Mouse (Mus musculus) yolk sac, embryonic 10.5 days (tissue): Measurements from ENCODE around the gene Fam98a.

ENCODE experiments used
- DNase-seq: peaks from one replicate; pipeline ENCODE4 v3.0.0-alpha.2; 2017; ENCODE audit warnings: low spot score

Gene Fam98a

DNA sequence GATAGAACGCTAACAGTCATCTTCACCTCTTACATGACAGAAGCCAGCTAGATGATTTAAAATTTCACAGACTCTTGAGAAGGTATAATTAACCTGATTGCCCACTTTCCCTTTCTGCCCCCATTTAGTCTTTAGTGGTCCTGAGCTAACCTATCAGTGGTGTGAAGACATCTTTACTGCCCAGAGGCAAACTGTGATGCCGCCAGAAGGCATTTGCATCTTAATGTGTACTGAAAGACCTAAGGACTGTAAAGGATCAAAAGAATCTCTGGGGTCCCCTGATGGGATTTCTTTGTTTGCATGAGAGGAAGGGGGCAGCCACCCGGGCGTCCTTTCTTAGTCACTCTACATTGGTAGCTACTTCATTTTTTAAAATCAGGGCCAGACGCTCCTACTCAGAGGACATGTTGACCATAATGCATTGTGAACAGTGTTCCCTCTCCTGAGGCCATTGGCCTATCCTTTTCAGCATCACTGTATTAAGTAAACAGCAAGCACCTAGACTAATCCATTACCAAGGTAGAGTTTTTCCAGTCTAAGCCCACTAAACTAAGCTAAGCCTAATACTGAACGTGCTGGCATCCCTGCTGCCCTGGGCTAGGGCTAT is 30.4 kb downstream of the Fam98a start:
- DNase-seq: no peak

DNA sequence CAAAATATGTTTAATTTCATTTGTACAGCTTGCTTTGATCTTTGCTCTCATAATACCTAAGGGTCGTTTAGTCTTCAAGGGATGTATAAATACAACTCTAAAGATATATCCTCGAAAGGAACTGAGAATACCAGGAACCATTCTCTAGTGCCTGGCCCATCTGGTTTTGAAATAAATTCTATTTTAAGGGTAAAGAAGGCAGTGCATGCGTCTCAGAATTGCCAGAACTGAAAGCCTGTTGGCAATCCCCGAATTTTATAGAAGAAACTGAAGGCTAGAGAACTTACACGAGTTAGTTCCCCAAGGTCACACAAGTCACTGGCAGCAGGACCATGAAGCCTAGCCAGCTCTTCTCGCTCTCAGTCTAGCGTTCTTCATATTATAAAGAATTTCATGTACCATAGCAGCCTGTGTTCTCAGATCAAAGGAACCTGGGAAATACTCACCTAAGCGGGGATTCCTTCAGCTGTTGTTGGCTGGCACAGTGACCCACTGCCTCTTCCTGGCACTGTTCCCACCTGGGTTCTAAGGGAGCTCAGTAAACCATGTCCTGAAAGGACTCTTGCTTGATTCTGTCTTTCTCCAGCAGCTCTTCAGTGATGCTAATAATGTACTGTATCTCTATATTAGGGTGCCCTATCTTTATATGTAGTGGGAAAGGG is 32.4 kb downstream of the Fam98a start:
- DNase-seq: no peak

DNA sequence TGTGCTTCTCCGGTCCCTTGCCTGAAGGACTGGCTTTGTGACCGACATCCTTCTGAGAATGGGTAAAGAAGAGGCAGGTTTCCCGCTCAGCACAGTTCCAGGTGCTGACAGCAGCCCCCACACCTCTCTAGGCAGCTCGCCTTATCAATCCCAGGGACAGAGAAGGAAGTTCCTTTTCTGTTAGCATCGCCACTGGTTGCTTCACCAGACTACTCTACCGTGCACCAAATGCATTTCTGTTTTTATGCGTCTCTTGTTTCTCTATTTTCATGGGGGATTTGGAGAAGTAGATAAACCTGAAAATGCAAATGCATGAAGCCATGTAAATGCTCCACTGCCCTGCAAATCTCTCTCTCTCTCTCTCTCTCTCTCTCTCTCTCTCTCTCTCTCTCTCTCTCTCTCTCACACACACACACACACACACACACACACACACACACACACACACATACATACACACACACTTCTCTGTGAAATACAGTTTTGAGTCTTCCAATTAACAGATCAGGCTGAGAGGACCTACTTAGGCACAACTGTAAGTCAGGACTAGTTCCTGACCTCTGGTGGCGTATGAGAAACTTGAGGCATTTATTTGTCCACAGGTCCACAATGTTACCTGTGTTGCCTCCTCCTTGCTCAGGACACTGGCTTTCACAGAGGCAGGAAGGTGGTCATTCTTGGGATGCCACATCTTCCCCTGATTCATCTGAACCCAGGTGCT is 33.4 kb downstream of the Fam98a start:
- no peak for DNase-seq

DNA sequence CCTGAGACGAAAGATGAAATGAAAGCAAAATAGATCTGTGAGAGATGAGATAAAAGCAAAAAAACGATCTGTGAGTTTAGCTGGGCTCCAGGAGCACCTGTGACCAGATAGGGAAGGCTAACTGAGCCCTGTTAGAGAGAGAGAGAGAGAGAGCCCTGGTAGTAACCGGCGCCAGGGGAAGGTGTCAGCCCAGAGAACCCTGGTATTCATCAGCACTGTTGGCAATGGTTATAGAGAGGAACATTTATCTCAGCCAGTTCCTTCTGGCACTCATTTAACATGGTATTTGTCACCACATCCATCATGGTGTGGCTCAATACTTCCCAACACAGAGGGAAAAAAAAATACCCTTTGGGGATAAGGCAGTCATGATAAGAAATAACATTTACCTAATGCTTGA is 35.2 kb downstream of the Fam98a start:
- DNase-seq: no peak

DNA sequence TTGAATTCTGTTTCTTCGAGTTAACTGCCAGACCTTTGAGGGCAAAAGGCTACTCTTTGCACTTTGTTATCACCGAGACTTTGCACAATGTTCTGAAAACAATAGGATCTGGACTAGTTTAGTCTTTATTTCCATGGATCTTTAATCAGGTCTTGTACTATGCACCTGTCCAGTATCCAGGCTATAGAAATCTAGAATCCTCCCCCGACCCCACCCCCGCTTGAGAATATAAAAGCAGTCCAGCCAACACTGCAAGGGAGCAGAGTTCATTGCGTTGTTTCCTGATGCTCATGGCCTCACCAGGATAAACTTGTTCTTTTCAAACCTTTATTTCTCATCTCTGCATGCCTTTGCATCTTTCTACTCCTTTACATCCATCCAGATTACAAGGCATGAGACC is 42.5 kb downstream of the Fam98a start:
- DNase-seq: no peak

DNA sequence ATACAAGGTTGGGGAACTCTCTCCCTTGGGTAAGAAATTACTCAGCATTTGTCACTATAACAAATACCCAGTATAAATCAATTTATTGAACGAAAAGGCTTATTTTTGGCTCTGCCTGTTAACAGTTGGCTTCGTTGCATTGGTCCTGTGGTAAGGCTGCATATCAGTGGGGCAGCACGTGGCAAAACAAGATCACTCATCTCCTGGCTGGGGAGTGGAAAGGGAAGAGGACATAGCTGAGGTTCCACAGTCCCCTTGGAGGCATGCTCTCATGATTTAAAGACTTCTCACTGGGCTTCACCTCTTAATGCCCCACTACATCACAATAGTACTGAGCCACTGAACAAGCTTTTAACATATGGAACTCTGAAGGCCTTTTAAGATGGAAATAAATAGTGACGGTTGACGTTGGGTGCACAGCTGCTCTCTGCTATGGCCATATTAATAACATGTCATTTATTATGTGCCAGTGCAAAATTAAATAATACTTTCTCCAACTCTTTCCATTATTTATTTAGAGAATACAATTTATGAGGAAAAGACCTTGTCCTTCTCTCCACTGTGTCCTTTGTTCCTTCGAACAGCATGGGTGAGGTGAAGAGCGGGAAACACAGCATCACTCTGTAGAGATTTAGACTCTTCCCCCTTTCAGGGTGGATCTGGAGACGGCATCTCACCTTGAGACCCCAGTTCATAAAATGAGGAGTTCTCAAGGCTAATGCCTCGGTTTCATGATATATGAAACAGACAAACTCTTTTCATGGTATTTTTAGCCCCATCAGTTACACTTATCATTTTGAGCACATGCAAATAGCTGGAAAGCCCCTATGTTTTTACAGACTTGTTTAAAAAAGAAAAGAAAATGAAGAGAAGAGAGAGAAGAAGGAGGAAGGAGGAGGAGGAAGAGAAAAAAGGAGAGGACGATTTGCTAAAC is 44.8 kb downstream of the Fam98a start:
- DNase-seq: no peak

DNA sequence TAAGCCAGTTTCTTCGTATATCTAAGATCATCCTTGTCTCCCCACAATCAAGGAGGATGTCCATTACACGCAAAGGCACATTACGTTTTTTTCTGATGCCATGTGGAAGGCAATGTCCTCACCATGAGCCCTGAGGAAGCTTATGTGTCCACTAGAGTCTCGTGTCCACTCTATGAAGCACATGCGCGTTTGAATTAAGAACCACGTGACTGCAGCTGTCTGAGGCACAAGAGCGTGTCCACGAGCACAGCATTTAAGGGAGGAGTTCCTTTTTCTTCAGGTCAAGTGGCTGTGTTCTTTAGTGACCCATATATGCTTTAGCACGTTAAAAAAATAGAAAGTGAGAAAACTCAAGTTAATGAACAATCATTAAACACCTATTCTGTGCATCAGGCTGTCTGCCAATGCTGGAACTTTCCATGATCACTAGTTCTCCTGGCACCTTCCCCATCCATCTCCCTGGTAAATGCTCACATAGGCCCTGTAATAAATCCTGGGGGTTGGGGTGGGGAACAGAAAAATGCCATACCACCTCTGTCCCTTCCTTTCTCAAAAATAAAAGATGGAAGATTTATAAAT is 45.6 kb downstream of the Fam98a start:
- no peak for DNase-seq

DNA sequence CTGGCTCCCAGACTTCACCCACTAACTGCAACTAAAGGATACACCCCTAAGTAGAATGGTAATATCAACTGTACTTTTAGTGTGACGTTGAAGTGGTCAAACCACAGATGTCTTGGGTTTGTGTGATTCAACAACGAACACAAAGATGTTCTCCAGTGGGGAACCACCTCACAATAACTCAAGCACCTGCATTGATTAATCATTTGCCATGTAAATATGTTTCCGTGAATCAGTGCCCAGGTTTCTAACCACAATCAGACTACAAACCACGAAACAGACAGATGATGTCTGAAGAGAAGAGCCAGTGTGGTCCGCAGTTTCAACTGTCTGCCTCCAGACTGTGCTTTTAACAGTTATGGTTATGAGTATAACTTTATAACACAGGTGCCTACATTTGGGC is 46.7 kb downstream of the Fam98a start:
- DNase-seq: no peak

DNA sequence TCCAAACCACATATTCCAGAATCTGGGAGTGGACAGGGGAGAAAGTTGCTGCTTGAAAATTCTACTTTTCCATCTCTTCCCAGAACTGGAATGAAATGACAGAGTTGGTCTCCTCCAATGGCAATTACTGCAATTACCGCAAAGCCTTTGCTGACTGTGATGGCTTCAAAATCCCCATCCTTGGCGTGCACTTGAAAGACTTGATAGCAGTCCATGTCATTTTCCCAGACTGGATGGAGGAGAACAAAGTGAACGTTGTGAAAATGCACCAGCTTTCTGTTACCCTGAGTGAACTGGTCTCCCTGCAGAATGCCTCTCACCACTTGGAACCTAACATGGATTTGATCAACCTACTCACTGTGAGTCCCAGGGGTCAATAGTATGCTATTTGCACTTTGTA is 48.7 kb downstream of the Fam98a start:
- DNase-seq: no peak

DNA sequence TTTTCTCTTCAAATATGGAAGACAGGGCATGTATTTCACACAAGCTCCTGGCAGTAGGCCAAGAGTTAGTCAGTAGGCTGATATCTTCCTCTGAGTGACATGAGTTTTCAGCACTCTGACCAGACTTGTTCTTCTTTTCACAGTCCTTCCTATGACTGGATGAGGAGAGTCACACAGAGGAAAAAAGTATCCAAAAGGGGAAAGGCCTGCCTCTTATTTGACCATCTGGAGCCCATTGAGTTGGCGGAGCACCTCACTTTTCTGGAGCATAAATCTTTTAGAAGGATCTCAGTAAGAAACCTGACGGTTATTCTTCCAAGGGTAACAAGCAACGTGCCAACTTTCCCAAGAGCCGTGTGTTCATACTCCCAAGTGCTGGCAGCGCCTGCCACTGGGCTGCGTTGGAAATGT is 53.5 kb downstream of the Fam98a start:
- DNase-seq: no peak

DNA sequence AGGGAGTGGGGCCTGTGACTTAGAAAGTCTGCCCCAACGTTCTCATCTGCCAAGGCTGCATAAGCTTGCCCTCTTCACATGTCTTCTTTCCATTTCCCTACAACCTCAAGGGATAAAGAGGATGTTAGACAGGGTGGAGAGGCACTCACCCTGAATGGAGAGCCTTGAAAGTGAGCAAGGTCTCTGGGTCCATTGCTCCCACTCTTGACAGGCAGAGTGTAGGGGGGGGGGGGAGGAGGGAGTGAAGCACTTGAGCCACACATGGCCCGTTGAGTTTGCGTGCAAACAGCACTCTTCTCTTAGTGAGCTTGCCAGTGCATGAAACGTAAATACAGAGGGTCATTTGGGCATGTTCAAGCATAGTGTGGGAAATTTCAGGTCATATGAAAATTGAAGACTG is 56.5 kb downstream of the Fam98a start:
- DNase-seq: no peak
